In genomic region chr5:142898316-142898715, GRCm38 (mm10) we compare ENCODE assay signal across 13 mouse cellular contexts.
"Had no signal": no experiment of that assay in that cellular context is flagged by ENCODE, and none has a peak within 500 bp of the region (broad histone marks: within the 10 kb centered on the region; RNA-seq: fewer than 3 reads in every experiment).

No protein-coding gene starts in this region.

- H3K9me3 ChIP-seq: limb, embryonic 15.5 days; liver, embryonic 12.5 days; midbrain, embryonic 10.5 days; neural tube, embryonic 12.5 days had no signal

- ATAC-seq: liver, embryonic 12.5 days had no signal

- H3K27ac ChIP-seq: limb, embryonic 15.5 days; midbrain, embryonic 10.5 days; neural tube, embryonic 12.5 days had no signal

- H3K4me3 ChIP-seq: left cerebral cortex, adult 2 months; limb, embryonic 15.5 days; liver, embryonic 12.5 days; midbrain, embryonic 10.5 days; myocyte; neural tube, embryonic 12.5 days had no signal

- DNase-seq: kidney, adult 8-10 months; kidney, postnatal 25 days; lung, embryonic 14.5 days; lung, postnatal 10 days; midbrain, embryonic 14.5 days; right cerebral cortex, postnatal 14 days; thymus, postnatal 36 days had no signal

- H3K4me2 ChIP-seq: limb, embryonic 15.5 days; liver, embryonic 12.5 days; lung, embryonic 14.5 days; neural tube, embryonic 12.5 days had no signal

- H3K9ac ChIP-seq: limb, embryonic 15.5 days; liver, embryonic 12.5 days; lung, embryonic 14.5 days; neural tube, embryonic 12.5 days had no signal

- H3K27me3 ChIP-seq: limb, embryonic 15.5 days; liver, embryonic 12.5 days; neural tube, embryonic 12.5 days had no signal
